Mouse (Mus musculus): ENCODE measurements at regions not wholly inside any gene's neighbourhood (a gene's known extent, or its start where the extent isn't known, plus 50 kb on each side); places are given as distances from the start of the nearest gene placed in this dataset.

DNA sequence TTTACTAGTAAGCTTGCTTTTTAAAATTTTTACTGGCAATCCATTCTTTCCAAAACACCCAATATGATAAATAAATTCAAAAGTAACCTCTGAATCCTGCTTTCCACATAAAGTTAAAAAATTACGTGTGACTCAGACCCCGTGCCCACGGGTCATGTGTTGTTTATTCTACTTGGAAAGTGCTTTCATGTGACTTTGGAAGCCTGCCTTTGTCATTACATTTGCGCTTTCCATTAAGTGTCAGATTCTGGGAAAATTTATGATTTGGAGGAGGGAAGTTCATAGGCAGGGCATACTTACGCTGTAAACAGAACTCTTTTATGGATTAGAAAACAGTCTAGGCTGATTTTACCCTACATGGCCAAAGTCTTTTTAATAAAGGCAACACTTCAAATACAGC is 466.8 kb upstream of the Adamts5 start:
- DNase-seq (ENCODE audit: low read depth, low spot score) = no peak

DNA sequence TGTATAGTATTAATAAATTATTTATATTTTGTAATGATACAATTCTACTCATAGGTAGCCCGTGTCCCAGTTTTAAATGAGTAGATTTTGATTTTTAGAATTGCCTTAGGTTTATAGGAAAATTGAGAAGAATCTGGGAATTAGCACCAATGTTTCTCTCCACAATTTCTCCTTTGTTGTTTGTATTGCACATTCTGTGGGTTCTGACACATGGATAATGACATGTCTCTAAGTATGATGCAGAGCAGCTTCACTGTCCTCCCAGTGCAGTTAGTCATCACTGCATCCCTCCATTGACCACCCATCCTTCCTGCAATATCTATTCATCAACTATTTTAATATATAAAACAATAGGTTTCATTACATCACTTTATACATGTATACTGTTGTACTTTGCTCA is 464.6 kb upstream of the Adamts5 start:
- DNase-seq (ENCODE audit: low read depth, low spot score) = no peak

- DNase-seq (ENCODE audit: low read depth, low spot score) = no peak
Measured at GRCm38 (mm10) chr16:86361099-86361498, 459.5 kb upstream of the Adamts5 start.

- no peak for DNase-seq (ENCODE audit: low read depth, low spot score)
Measured at GRCm38 (mm10) chr16:86355036-86355435, 453.4 kb upstream of the Adamts5 start.

DNA sequence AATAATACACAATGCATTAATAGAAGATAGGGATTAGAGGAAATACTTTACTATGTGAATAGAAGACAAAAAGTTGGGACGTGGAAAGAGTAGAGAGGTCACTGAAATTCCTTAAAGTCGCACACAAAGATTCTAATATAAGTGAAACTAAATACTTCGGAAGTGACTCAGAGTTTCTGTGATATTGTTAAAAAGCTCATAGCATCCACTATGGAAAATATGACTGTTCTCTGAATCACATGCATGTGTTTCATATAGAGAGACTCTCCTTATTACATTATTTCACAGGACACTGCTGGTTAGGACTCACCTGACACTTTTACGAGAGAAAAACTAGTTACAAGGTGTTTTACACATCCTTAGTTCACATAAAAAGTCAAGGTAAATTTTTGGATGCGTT is 446.1 kb upstream of the Adamts5 start:
- DNase-seq (ENCODE audit: low read depth, low spot score) = no peak

DNA sequence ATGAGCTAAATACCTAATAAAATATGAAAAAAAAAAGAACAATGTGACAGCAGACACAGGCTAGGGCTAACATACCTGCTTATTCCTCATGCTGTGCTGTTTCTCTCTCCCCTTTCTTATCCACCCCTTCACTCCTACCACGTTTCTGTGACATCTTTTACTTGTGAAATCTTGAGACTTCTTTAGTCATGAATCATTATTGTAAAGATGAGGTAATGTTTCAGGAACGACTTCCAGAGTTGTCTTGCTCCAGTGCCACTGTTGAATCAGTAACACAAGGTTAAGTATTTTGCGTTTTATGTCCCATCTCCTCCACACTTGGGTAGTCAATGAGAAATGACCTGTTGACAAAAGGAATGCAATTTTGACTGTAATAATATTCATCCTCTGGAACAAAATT is 445.3 kb upstream of the Adamts5 start:
- no peak for DNase-seq (ENCODE audit: low read depth, low spot score)

- DNase-seq (ENCODE audit: low read depth, low spot score) = no peak
Measured at GRCm38 (mm10) chr16:86340311-86340710, 438.7 kb upstream of the Adamts5 start.

DNA sequence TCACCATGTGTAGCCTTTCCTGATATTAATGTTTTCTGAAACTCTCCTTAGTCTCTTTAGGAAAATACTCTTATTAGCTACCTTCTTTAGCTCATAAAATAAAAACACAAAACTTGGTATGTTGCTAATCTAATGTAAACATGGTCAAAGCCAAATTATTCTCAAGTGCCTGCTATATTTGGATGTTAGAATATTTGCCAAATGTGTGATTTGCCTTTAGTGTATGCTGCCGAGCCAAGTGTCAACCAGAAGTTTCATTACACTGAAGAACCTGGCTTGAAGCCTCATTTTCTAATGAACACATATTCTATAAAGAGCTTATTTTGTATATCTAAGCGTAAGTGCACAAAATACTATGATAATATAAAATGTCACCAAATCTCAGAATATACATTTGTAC is 423.8 kb upstream of the Adamts5 start:
- no peak for DNase-seq (ENCODE audit: low read depth, low spot score)

DNA sequence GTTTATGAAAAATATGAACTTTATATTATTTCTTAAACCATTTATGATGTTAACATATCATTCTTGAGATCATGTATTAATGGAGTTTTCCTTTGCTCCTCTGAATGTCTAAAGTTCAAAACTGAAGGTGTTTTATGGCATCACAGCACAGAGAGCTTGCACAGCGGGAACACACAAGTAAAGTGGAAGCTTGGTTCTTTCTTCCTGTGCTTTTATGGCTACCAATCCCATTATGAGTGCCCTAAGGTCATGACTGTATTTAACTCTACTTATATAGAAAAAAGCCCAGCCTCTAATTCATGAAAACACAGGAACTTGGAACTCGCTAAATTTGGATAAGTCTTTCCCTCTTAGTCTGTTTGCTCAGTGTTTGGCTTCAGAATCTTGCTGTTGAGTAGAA is 417.3 kb upstream of the Adamts5 start:
- no peak for DNase-seq (ENCODE audit: low read depth, low spot score)

DNA sequence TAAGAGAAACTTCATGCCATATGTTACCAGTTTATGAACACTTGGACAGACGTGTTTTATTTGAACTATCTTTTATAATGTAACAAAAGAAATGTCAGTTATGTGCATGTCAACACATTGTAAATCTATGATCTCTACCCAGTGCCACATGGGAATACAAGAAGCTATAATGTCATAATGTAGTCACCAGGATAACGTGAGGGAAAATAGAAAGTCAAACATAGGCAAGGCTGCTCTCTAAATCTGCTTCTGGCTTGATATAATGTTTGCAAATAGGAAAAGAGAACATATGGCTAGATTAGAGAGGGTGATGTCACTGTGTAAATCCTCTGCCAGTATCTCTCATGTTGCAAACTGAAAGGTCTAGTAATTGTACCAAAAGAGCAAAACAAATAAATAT is 408.1 kb upstream of the Adamts5 start:
- DNase-seq (ENCODE audit: low read depth, low spot score) = no peak

- DNase-seq (ENCODE audit: low read depth, low spot score) = no peak
Measured at GRCm38 (mm10) chr16:86303869-86304268, 402.2 kb upstream of the Adamts5 start.

- DNase-seq (ENCODE audit: low read depth, low spot score) = peak; percentile 12
Measured at GRCm38 (mm10) chr16:86302451-86303145, 401.0 kb upstream of the Adamts5 start.

DNA sequence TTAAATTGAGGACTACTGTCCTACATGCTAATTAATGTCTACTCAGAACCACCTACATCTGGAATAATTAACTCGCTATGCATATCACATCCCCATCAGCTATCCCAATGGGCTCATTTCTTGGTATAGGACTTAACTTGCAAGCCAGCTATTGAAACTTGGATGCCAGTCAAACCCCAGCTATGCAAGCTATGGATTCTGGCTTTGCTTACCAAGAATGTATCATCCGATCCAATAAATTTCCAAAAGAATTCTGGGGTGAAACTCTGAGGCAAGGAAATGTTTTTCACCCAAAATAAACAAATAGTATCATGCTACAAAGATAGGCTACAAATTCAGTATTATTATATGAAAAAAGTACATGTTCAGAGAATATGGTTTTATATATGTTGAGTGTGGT is 392.8 kb upstream of the Adamts5 start:
- DNase-seq (ENCODE audit: low read depth, low spot score) = no peak

- no peak for DNase-seq (ENCODE audit: low read depth, low spot score)
Measured at GRCm38 (mm10) chr16:86281326-86281725, 379.7 kb upstream of the Adamts5 start.

DNA sequence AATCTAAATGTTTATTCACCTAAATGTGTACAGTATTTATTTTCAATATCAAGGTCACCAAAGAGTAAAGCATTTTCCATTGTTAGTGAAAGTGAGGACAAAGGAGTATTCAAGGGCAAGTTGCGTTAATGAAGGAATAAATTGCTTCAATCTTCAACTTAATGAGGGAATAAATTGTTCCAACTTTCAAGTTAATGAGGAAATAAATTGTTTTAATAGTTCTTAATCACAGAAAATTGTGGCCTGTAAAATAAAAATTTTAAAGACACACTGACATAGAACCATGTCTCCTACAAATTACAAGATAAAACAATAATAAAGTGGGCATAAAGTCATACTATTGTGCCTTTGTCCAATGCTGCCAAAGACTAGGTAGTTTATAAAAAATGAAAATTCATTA is 375.4 kb upstream of the Adamts5 start:
- no peak for DNase-seq (ENCODE audit: low read depth, low spot score)

DNA sequence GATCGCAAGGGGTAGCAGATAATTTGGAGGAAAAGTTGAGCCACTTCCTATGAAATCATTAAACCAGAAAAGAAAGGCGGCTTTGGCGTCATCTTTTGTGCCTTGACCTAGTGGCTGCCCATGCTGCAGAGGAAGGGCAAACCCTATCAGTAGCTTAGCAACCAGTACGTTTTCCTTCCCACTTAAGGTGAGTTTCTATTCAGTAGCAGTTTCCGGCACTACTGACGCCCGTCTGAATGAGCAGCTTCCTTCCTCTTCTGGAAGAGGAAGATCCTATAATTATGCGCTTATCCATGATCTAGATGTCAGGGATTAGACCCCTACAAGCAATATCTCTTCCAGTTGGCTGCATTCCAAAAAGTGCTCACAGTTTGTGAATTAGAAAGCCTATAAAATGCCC is 360.0 kb upstream of the Adamts5 start:
- DNase-seq (ENCODE audit: low read depth, low spot score) = peak; percentile 3

DNA sequence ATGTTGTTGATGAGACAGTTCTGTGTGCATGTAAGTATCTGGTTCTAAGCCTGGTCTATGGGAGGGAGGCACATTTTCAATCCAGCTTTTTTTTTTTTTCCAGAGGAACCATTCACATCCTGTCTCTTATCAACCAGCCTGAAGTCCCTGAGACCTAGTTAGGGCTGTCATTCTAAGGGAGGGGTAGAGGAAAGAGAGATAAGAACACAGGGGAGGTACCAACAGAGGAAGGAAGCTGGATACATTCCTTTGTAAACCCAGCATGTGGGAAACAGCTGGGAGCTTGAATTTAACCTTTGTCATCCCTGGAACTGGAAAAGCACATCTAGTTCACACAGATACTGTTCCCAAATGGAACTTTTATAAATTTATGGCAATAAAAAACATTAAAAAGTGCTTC is 351.0 kb upstream of the Adamts5 start:
- no peak for DNase-seq (ENCODE audit: low read depth, low spot score)

DNA sequence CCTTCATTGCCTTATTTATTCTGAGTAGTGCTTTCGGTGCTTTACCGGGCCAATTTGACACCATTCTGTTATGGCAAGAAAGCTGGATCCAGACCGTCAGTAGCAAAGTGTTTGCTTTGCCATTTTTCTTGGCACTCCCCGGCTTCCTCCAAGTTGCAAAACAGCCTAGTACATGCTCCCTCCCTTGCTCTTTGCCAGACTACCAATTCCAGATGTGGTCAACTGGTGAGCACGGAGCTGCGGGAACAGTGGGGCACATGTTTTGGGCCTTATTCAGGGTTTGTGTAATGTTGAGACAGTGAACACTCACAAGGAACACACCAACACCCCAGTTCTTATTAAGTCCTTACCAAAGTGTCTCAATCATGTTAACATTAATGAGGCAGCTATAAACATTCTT is 348.4 kb upstream of the Adamts5 start:
- no peak for DNase-seq (ENCODE audit: low read depth, low spot score)

DNA sequence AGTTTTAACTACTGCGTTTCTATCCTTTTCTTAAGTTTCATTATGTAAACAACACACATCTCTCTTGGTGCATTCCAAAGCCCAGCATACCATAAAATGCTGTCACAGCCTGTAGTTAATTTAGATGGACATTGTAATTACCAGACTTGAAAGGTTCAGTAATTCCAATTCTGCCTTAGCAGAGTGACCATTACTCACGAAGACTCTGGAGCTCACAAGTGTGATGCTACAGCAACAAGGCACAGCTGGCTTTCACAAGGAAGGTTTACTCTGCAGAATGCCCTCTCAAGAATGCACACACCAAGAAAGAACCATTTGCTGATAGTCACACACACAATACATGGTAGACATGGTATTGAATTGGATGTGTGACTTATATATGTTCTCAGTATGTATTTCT is 342.6 kb upstream of the Adamts5 start:
- DNase-seq (ENCODE audit: low read depth, low spot score) = no peak

DNA sequence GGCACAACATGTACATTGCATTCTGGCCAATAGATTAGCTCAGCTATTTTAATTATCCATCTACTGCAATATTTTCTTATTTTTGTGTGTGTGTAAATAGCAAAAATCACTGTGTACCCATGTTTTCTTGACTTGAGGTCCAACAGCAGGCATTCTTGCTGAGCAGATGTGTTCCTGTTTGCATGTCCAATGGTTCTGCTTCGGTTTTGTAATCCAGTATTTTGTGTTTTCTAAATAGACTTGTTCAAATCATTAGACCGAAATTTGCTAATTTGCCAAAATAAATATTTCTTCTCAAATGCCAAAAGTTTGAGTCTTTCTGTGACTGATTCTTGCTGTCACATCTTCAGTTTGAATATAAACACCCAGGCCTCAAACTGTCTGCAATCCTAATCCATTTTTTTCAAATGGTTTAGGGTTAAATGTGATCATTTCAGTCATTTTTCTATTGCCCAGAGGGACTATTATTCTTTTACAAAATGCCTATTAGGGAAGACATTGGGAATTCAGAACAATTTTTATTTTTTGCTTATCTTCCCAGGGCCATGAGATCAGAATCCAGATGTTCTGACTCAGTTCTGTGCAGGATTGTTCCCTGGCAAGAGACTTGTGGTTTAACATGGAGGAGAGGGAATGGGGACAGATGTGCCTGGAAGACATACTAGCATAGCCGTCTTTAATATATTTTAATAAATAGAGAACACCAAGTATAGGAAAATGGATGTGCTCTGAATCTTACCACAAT is 341.3 kb upstream of the Adamts5 start:
- DNase-seq (ENCODE audit: low read depth, low spot score) = no peak

GRCm38 (mm10) chr16:86222997-86223396 is 321.4 kb upstream of the Adamts5 start:
- DNase-seq (ENCODE audit: low read depth, low spot score) = no peak

GRCm38 (mm10) chr16:86210547-86210946 is 308.9 kb upstream of the Adamts5 start:
- DNase-seq (ENCODE audit: low read depth, low spot score) = no peak

DNA sequence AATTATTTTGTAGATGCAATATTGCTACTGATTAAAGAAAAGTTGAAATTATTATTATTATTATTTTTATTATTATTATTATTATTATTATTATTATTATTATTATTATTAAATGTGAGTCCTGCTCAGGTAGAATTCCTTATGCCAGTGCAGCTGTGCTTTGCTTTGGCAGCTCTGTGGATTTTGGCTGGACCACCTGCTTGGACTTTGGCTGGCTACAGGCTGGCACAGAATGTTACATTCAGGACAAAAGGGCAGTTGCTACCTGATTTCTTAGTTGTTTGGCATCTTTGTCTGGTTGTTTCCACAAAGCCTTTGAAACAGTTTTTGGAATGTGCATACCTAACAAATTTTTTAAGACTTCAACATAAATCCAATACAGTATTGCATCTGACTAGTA is 307.7 kb upstream of the Adamts5 start:
- no peak for DNase-seq (ENCODE audit: low read depth, low spot score)

Measured in ES-CJ7 (cell line).